In genomic region chr4:98382716-98383424, GRCm38 (mm10) we compare ENCODE assay signal across 1 mouse cellular context.
A peak's percentile ranks its signal among the peaks of the same experiment; 100 is the strongest.
TF ChIP-seq lines count a peak whose summit lies in the region.

Gene Tm2d1, minus strand, starts transcription at chr4:98383306.

TF ChIP-seq in CH12.LX, 34 proteins besides CTCF, POLR2A, EP300 and RAD21 (continued from another document):
- no peak for TF ChIP-seq UBTF (IDR thresholded peaks at IDR 0.05; ENCODE audit: low read depth, low read length)
- no peak for TF ChIP-seq ZNF384 (IDR thresholded peaks at IDR 0.05; ENCODE audit: low read depth, low read length)
- TF ChIP-seq TCF12 (IDR thresholded peaks at IDR 0.05; ENCODE audit: low read depth, low read length): peak; percentile 91
- TF ChIP-seq GABPA (IDR thresholded peaks at IDR 0.05; ENCODE audit: insufficient replicate concordance, low read depth, low read length): no peak
- TF ChIP-seq E2F4 (IDR thresholded peaks at IDR 0.05; ENCODE audit: insufficient replicate concordance, low read depth, low read length): no peak
- peak; percentile 54 for TF ChIP-seq IRF4 (IDR thresholded peaks at IDR 0.05; ENCODE audit: low read depth, low read length)
- TF ChIP-seq RCOR1 (conservative IDR thresholded peaks at IDR 0.05; ENCODE audit: low read depth, low read length): 0 out of 2 replicates have a peak, but pooled peaks have one; percentile 52
- TF ChIP-seq NRF1 (IDR thresholded peaks at IDR 0.05; ENCODE audit: low read depth, low read length): peak; percentile 56
- TF ChIP-seq SMC3 (IDR thresholded peaks at IDR 0.05; ENCODE audit: low read depth, low read length): no peak
- peak; percentile 81 for TF ChIP-seq TBP (conservative IDR thresholded peaks at IDR 0.05; ENCODE audit: low read depth, low read length)
- TF ChIP-seq KAT2A (IDR thresholded peaks at IDR 0.05; ENCODE audit: insufficient replicate concordance, low read length): peak; percentile 59; the same call in 1 of the 2 replicates
- no peak for TF ChIP-seq USF2 (conservative IDR thresholded peaks at IDR 0.05; ENCODE audit: low read depth, low read length)
- no peak for TF ChIP-seq USF1 (IDR thresholded peaks at IDR 0.05; ENCODE audit: low read depth, low read length)
